Mouse (Mus musculus): ENCODE results near the gene Fam19a2. TPM values are rescaled to one million over a fixed set of nuclear protein-coding genes. Genes with fewer than 3 reads are reported as not detected.

Gene Fam19a2
- polyA plus RNA-seq, 1 experiment from 2014 or later, result 38.4 TPM

DNA sequence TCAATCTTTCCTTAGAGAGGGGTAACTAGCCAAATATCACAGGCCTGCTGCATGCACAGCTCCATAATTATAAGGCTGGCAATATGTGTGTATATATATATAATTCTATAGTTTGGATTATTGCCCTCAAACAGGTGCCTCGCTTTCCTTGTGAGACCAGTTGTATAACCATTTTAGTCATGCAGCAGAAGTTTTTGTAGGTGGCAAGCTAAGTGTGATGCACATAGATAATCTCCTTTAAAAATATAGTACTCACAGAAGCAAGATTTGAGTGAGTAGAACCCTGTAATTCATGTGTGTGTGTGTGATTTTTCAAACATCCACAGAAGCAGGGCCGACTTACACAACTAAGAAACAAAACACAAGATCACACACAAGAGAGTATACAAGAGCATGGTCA is 525.6 kb downstream of the Fam19a2 start:
- no peak overlapping the region for H3K4me2 ChIP-seq
- WGBS, result 89% methylated on average over 2 of the region's 2 CpGs
- H3K9ac ChIP-seq, result no peak overlapping the region
- H3K27me3 ChIP-seq, result no peaks in the 10 kb centered on the region
- H3K36me3 ChIP-seq, result no peaks in the 10 kb centered on the region
- no peaks in the 10 kb centered on the region for H3K4me1 ChIP-seq (replicated peaks)
- H3K27ac ChIP-seq (replicated peaks), result no peak overlapping the region
- ATAC-seq (ENCODE audit: low read depth), result no peak
- no peak overlapping the region for H3K4me3 ChIP-seq
- H3K9me3 ChIP-seq, result no peaks in the 10 kb centered on the region

Other genes starting within 250 kb of the Fam19a2 start
- 26.7 and 30.7 TPM in 2 replicates for gene Mon2, start 187.5 kb upstream of the Fam19a2 start, polyA plus RNA-seq (2015; fragmentation: Nextera tagmentation; extraction: Ambion mirVana)
- gene Usp15, start 67.0 kb upstream of the Fam19a2 start, polyA plus RNA-seq (2015; fragmentation: Nextera tagmentation; extraction: Ambion mirVana), result 68.2 and 71.1 TPM in 2 replicates

Measured in neural tube, embryonic 13.5 days (tissue).